In the genomic region with DNA sequence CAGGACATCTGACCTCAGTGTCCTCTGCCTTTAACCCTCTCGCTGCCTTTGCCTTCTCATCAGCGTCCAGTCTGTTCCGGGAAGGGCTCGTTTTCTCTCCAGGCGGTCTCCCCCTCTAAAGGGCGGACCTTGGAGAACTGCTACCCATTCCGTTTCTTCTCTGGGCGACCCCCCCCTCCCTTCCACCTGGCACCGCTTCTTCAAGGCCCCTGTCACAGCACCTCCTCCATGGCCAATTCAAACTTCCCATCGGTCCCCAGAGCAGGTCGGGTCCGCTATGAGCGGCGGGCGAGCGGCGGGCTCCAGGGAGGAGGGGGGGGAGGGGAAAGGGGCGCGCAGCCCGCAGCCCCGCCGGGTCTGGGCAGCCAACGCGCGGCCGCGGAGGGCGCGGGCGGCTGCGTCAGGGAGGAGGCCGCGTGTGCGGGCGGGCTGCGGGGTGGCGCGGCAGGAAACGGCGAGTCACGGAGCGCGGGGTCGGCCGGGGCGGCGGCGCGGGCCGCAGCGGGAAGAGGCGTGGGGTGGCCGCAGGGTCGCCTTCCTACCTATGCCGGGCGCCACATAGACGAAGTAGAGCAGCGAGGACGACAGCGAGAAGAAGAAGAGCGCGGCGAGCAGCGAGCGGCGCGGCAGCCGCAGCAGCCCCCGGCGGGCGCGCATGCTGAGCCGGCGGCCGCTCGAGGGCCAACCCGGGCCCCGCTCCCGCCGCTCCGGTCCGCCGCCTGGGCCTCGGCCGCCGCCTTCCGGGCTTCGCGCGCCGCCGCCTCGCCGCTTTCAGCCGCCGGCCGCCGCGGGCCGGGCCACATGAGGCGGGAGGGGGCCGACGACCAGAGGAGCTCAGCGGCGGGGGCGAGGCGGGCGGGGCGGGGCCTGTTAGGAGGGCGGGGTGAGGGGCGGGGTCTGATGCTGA, we compare ENCODE assay signal across 8 mouse cellular contexts. TPM values are rescaled to one million over a fixed set of nuclear protein-coding genes. Genes with fewer than 3 reads are reported as not detected.
A peak's percentile ranks its signal among the peaks of the same experiment; 100 is the strongest.
DNase-seq lines count a peak whose midpoint lies in the region; ATAC-seq and TF ChIP-seq lines count a peak whose summit lies in the region.

A gene (minus strand): TSS at position 808 of the 907 bp plus-strand sequence.

- ATAC-seq in cerebellum, adult (ENCODE audit: insufficient number of reproducible peaks, low FRiP score, low TSS enrichment) = peak; percentile 28
- peak; percentile 28 for ATAC-seq in forebrain, postnatal 0 days
- peak; percentile 46 for ATAC-seq in neural tube, embryonic 14.5 days (ENCODE audit: low read depth)

- peak within 1 kb of the TSS; percentile 82 for H3K9ac ChIP-seq in forebrain, postnatal 0 days
- H3K9ac ChIP-seq in neural tube, embryonic 14.5 days (replicated peaks; ENCODE audit: low read depth, low read length) = peak within 1 kb of the TSS; percentile 89

- no peak for TF ChIP-seq CTCF in forebrain, postnatal 0 days (IDR thresholded peaks at IDR 0.05; ENCODE audit: low read depth)

- H3K4me2 ChIP-seq in forebrain, postnatal 0 days (ENCODE audit: low read depth) = peak within 1 kb of the TSS; percentile 84
- H3K4me2 ChIP-seq in neural tube, embryonic 14.5 days (ENCODE audit: low read depth, low read length) = peak within 1 kb of the TSS; percentile 81

- DNase-seq in right cerebral cortex, postnatal 10 days (ENCODE audit: low spot score in 2 of 2) = peak; percentile 50 to 51
- DNase-seq in right cerebral cortex, adult 2 months (ENCODE audit: low spot score in 2 of 2) = no peak
- peak; percentile 53 for DNase-seq in forebrain, postnatal 0 days
- peak; percentile 63 for DNase-seq in induced T-regulatory cell, adult 2 months (ENCODE audit: low read depth)
- peak; percentile 64 for DNase-seq in liver
- no peak for DNase-seq in ovary, adult 18-20 months (ENCODE audit: low spot score)

- no peaks in the 10 kb centered on the region for H3K27me3 ChIP-seq in forebrain, postnatal 0 days (ENCODE audit: insufficient read depth, low read length)
- H3K27me3 ChIP-seq in neural tube, embryonic 14.5 days (ENCODE audit: control insufficient read depth, insufficient read depth, low read length) = no peaks in the 10 kb centered on the region

- no peaks in the 10 kb centered on the region for H3K36me3 ChIP-seq in forebrain, postnatal 0 days (ENCODE audit: insufficient read depth)
- H3K36me3 ChIP-seq in neural tube, embryonic 14.5 days (ENCODE audit: control insufficient read depth, insufficient read depth, low read length) = no peaks in the 10 kb centered on the region

- no peaks in the 10 kb centered on the region for H3K9me3 ChIP-seq in forebrain, postnatal 0 days (ENCODE audit: low read length)
- no peaks in the 10 kb centered on the region for H3K9me3 ChIP-seq in neural tube, embryonic 14.5 days (ENCODE audit: control insufficient read depth, low read length)

- H3K27ac ChIP-seq in forebrain, postnatal 0 days (ENCODE audit: low read depth, low read length) = peak within 1 kb of the TSS; percentile 88
- peak within 1 kb of the TSS; percentile 88 for H3K27ac ChIP-seq in neural tube, embryonic 14.5 days (ENCODE audit: low read depth, low read length)

- no peaks in the 10 kb centered on the region for H3K4me1 ChIP-seq in forebrain, postnatal 0 days (ENCODE audit: insufficient read depth)
- peaks cover 7% of the 10 kb centered on the region; the same call in 1 of the 2 replicates for H3K4me1 ChIP-seq in neural tube, embryonic 14.5 days (ENCODE audit: control insufficient read depth, insufficient read depth, low read length)

- H3K4me3 ChIP-seq in forebrain, postnatal 0 days (ENCODE audit: low read depth, low read length) = peak within 1 kb of the TSS; percentile 74
- H3K4me3 ChIP-seq in neural tube, embryonic 14.5 days (ENCODE audit: low read depth, low read length) = peak within 1 kb of the TSS; percentile 77

- WGBS in forebrain, postnatal 0 days = 6% methylated on average over 69 of the region's 111 CpGs
- under 1% methylated on average over 76 of the region's 111 CpGs for WGBS in neural tube, embryonic 14.5 days

RNA-seq across cellular contexts. Expression of the gene that starts here (rescaled TPM):
- total RNA-seq in forebrain, postnatal 0 days (2014; rRNA removed) = 57.4 and 60.7 TPM in 2 replicates
- 21.1 and 27.4 TPM in 2 replicates for polyA plus RNA-seq in forebrain, postnatal 0 days (2015; fragmentation: Nextera tagmentation; extraction: Ambion mirVana)
- 22.6 and 31.5 TPM in 2 replicates for polyA plus RNA-seq in neural tube, embryonic 14.5 days (2014; fragmentation: Nextera tagmentation; extraction: Ambion mirVana)

Comparison
In these comparisons a context has a peak if more than half of its experiments do, and no peak if none do; other contexts are left out.
1. DNase-seq: peak in right cerebral cortex, postnatal 10 days (2 of 2), forebrain, postnatal 0 days (single experiment), induced T-regulatory cell, adult 2 months (single experiment) and liver (single experiment); none in right cerebral cortex, adult 2 months (0 of 2) and ovary, adult 18-20 months (single experiment).
2. Peak in every context shown above with its lines, with median percentiles within 50 percentile points of each other: ATAC-seq.